Mouse (Mus musculus) gastrocnemius, postnatal 14 days (tissue): Measurements from ENCODE around the gene Sox15. TPM values are rescaled to one million over a fixed set of nuclear protein-coding genes. Genes with fewer than 3 reads are reported as not detected.

Experiments
- DNase-seq: peaks from one replicate; pipeline ENCODE4 v3.0.0; 2021; ENCODE audit warnings: mixed read lengths
- intact Hi-C: fragments of 180-260 bp; cut with DNase I; formaldehyde crosslinking; loops from one replicate; pipeline ENCODE4 v1.15.1; 2025; ENCODE audit warnings: low total_unique reads
- total RNA-seq, 2 experiments: library from RNA; stranded (reverse); gene quantifications; 2 replicates each; pipeline ENCODE4 v1.2.3; 2021

The Sox15 gene
- total RNA-seq, 2 experiments from 2014 or later, result not detected

DNA sequence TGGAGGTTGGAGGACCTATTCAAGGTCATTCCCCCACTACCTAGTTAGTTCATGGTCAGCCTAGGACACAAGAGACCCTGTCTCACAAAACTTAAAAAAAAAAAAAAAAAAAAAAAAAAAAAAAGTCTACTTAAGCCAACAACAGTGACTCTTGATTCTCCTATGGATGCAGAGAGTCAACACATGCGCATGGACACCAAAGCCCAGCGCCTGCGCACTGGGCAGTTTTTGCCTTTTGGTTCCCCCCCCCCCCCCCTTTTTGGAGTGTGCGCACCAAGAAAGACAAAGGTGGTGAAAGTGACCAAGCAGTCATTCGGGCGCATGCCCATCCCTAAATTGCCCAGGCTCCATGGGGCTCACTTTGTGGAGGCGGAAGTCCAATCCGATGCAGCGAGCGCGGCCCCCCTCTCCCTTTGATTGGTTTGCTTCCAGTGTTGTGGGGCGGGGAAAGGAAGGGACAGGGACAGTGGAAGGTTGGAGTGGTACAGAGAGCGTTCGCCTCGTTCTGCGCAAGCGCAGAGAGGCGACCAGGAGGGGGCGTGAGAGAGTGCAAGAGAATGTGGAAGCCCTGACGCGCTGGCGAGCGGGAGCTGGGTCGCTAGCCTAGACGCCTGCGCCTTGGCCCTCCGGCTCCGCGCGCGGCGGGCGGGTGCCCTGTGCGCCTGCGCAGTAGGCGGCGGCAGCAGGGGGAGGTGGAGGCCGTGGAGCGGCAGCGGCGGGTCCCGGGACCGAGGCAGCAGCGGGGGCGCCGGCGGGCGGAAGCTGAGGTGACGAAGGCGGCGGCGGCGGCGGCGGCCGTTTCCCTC lies 22.6 kb upstream of the Sox15 start, which contains the start of gene Fxr2:
TSS of gene Fxr2 (plus strand) at position 707 of the 806 bp plus-strand sequence.
- DNase-seq, result peak; percentile 100
- intact Hi-C loops, result no loop called here

GRCm38 (mm10) chr11:69633128-69633866 lies 21.8 kb upstream of the Sox15 start:
- DNase-seq, result peak; percentile 80
- intact Hi-C loops, result no loop called here

GRCm38 (mm10) chr11:69635471-69635870 lies 19.6 kb upstream of the Sox15 start:
- DNase-seq, result no peak
- intact Hi-C loops, result no loop called here

DNA sequence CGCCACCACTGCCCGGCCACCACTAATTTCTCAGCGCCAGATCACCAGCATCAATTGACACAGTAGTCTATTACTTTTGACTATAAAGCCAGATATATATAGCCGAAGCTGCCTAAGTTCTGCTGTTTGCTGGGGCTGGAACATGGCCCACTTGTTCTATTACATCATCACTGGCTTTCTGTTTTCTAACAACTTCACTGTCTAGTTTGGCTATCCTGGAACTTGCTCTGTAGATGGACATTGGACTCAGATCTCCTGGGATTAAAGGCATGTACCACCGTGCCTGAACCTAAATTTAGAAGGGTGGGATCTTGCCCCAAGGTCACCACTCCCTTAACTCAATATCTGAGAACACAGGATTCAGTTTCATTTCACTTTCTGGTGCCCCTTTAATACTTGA lies 9.3 kb upstream of the Sox15 start:
- no peak for DNase-seq
- intact Hi-C loops, result no loop called here

DNA sequence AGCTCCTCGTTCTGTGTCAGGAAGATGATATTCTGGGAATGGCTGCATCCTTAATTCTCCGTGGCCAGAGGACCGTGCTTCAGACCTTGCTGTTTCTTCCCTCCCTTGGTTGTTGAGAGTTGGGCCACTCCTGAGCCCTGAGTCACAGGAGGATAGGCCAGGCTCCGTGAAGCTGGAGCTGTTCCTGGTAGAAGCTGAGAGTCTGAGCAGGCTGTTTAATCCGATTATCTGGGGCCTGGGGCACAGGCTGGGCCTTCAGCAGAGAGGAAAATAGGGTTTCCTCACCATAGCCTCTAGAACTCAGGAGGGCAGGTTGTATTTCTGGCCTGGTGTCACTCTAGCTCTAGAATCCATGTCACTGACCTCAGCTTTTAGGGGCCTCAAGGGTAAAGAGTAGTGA lies 1.7 kb upstream of the Sox15 start:
- intact Hi-C loops, result no loop called here
- no peak for DNase-seq

GRCm38 (mm10) chr11:69654760-69655159 lies 354 bp upstream of the Sox15 start:
- intact Hi-C loops, result no loop called here
- no peak for DNase-seq

GRCm38 (mm10) chr11:69656065-69656455 lies 946 bp downstream of the Sox15 start:
- intact Hi-C loops, result no loop called here
- no peak for DNase-seq

- no peak for DNase-seq
- intact Hi-C loops, result no loop called here
These were observed 1.7 kb downstream of the Sox15 start for GRCm38 (mm10) chr11:69656617-69657461.

DNA sequence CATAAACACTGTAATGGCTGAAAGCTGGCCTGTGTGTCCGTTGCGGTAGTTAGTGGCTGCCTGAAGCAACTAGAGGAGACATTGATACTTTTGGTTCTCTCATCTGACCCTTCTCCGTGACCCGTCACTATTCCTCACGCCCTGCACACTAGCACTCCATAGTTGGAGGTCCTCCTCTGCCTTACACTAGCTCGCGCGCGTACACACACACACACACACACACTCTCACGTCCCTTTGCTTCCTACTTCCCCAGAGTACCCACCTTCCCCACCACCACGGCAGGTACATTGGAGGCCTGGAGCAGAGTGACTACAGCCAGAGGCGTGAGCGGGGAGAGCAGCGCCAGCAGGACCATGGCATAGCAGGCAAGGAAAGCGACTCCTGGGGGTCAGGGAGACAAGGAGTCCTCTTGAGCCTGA lies 2.4 kb downstream of the Sox15 start:
- intact Hi-C loops, result no loop called here
- no peak for DNase-seq

DNA sequence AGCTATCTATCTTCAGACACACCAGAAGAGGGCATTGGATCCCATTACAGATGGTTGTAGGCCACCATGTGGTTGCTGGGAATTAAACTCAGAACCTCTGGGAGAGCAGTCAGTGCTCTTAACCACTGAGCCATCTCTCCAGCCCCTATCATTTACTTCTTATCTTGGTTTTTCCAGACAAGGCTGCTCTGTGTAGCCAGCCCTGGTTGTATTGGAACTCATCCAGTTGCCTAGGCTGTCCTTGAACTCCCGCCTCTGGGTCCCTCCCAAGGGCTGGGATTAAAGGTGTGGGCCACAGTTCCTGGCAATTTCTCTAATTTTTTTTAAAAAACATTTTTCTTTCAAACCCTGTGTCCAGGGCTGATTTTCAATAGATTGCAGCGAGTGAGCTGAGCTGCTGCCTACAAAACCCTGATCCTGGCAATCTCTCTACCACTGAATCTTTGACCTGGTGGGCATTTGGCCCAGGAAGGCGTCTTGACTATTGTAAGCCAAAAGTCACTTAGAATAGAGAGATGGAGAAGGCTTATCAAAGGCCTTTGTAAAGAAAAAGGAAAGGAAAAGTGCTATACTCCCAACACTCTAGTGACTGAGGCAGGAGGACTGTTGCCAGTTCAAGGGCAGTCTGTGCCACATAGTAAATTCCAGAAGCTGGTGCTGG lies 6.2 kb downstream of the Sox15 start:
- intact Hi-C loops, result no loop called here
- no peak for DNase-seq

- peak; percentile 94 for DNase-seq
- intact Hi-C loops, result no loop called here
These were observed 7.3 kb downstream of the Sox15 start, which contains the start of gene Mpdu1 for GRCm38 (mm10) chr11:69662213-69662966. Gene Mpdu1, minus strand, starts transcription at chr11:69662642.

DNA sequence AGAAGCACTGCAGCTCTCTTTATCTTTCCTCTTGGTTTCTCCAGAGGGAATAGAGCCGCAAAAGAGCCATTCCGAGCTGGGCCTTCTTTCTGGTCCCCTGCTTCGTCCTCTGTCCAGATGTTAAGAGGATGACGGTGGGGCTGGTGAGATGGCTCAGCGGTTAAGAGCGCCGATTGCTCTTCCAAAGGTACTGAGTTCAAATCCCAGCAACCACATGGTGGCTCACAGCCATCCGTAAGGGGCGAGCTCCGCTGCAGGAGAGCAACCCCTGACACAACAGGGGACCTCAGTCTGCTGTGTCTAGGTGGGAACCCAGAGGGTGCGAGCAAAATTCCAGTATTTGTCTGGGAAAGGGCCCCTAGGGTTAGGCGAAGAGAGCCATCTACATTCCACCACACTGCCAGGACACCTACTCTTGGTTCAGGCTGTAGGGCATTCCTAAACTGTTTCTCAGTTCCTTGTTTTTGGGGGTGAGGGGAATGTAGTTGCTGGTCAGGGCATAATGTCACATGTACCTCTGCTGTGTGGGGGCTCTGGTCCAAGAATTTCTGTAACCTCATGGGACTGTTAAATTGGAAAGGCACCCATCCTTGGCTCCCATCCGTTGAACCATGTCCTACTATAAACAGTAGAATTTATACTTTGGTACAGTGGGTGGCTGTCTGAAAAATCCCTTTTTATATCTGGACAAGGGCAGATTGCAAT lies 8.0 kb downstream of the Sox15 start:
- DNase-seq, result no peak
- intact Hi-C loops, result no loop called here

DNA sequence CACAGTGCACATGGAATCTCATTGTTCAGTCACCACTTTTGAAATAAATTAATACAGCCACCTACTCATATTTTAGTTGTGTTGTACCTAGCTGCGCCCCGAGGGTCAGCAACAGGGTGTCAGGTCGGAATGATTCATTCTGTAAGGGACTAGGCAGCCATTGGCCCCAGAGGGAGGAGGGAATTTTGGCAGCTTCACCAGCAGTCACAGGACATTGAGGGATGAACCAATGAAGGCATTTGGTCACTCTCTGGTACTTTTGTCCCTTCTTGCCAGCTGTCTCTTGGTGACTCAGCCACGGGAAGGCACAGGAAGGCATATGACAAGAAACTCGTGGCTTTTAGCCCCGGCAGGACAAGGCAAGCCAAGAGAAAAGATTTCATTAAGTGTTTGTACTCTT lies 8.7 kb downstream of the Sox15 start:
- intact Hi-C loops, result no loop called here
- no peak for DNase-seq

- intact Hi-C loops, result loop anchor here (5.0 kb wide), 1 partner anchor 38 kb away; no protein-coding TSS in a partner anchor
These were observed 9.7 kb downstream of the Sox15 start for GRCm38 (mm10) chr11:69664841-69665240.

DNA sequence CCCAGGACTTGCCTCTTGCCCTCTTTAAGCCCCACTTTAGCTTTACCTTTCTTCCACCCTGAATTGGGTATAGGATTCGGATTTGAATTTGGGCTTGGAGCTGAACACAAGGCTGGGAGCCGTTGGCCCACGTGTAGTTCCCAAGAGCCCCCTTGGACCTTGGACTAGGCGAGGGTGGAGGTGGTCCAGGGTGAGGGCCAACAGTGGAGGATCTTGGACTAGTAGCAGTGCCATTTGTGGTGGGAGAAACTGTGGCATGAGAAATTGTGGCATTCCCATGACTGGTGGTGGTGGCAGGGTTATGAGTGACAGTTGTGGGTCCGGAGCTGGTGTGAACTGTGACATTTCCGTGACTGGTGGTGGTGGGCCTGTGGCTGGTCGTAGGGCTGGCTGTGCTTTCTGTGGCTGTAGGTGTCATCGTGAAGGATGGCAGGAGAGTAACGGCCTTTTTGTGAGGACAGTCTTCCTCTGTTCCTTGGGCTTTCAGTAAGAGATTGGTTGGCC lies 10.4 kb downstream of the Sox15 start:
- no peak for DNase-seq
- intact Hi-C loops, result loop anchor here (5.0 kb wide), 1 partner anchor 38 kb away; no protein-coding TSS in a partner anchor

More at GRCm38 (mm10) chr11:69664841-69665240, 9.7 kb downstream of the Sox15 start:
- DNase-seq, result no peak

DNA sequence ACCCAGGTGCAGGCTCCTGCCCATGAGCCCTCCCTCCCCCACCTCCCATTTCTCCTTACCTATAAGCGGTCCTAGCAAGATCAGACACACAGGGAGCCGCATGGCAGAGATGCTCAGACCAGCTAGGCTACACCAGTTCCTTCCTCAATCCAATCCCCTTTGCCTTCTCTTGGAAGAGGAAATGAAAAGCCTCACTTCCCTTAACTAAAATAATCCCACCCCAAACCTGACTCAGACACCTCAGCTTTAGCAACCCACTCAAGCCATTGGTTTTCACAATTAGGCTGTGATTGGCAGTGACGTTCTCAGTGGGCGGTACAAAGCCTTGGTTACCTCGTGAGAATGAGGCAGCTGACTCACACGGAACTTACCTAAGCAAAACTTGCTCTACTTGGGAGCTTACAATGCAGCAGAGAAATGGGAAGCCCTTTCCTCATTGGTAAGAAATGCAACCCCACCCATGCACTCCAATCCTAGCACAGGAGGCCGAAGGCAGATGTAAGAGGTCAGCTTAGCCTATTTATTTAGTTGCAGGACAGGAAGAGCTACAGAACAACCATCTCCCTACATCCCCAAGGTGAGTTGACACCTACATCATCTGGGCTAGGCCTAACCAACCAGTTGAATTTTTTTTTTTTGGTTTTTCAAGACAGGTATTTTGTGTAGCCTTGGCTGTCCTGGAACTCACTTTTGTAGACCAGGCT lies 11.0 kb downstream of the Sox15 start, which contains the start of gene Cd68:
TSS of gene Cd68 (minus strand) at position 193 of the 704 bp plus-strand sequence.
- intact Hi-C loops, result loop anchor here (5.0 kb wide), 1 partner anchor 39 kb away; no protein-coding TSS in a partner anchor

GRCm38 (mm10) chr11:69666665-69667005 lies 11.5 kb downstream of the Sox15 start:
- intact Hi-C loops, result loop anchor here (5.0 kb wide), 1 partner anchor 39 kb away; no protein-coding TSS in a partner anchor
- no peak for DNase-seq

More for the DNA sequence above, 11.0 kb downstream of the Sox15 start, which contains the start of gene Cd68:
- DNase-seq, result no peak
